Mouse (Mus musculus): ENCODE measurements around the gene Selenbp1.
"Not testable (repeated sequence)": the region's sequence is repeated elsewhere in the genome, so short reads cannot be mapped to it uniquely, and the experiment has no call there.

Selenbp1 gene

GRCm38 (mm10) chr3:94933604-94934003 lies 748 bp downstream of the Selenbp1 start:
- DNase-seq, result not testable (repeated sequence)

GRCm38 (mm10) chr3:94934564-94934963 lies 1.7 kb downstream of the Selenbp1 start:
- DNase-seq, result not testable (repeated sequence)

GRCm38 (mm10) chr3:94935332-94935731 lies 2.5 kb downstream of the Selenbp1 start:
- DNase-seq, result peak; percentile 80

GRCm38 (mm10) chr3:94936147-94936546 lies 3.3 kb downstream of the Selenbp1 start:
- DNase-seq, result not testable (repeated sequence)

GRCm38 (mm10) chr3:94937194-94937593 lies 4.3 kb downstream of the Selenbp1 start:
- DNase-seq, result not testable (repeated sequence)

- DNase-seq, result not testable (repeated sequence)
These were observed 7.2 kb downstream of the Selenbp1 start for GRCm38 (mm10) chr3:94940033-94940432.

GRCm38 (mm10) chr3:94942211-94942967 lies 9.5 kb downstream of the Selenbp1 start:
- not testable (repeated sequence) for DNase-seq

GRCm38 (mm10) chr3:94943706-94944105 lies 10.8 kb downstream of the Selenbp1 start:
- not testable (repeated sequence) for DNase-seq

GRCm38 (mm10) chr3:94948066-94948614 lies 15.3 kb downstream of the Selenbp1 start:
- no peak for DNase-seq

GRCm38 (mm10) chr3:94949645-94950044 lies 16.8 kb downstream of the Selenbp1 start:
- DNase-seq, result no peak

- peak; percentile 63 for DNase-seq
These were observed 19.9 kb downstream of the Selenbp1 start for GRCm38 (mm10) chr3:94952806-94953205.

- DNase-seq, result no peak
These were observed 20.5 kb downstream of the Selenbp1 start for GRCm38 (mm10) chr3:94953384-94953763.

- peak; percentile 91 for DNase-seq
These were observed 21.1 kb downstream of the Selenbp1 start, which contains the start of gene Rfx5 for GRCm38 (mm10) chr3:94953764-94954616. Gene Rfx5, plus strand, starts transcription at chr3:94954075.

GRCm38 (mm10) chr3:94958295-94958694 lies 25.4 kb downstream of the Selenbp1 start:
- no peak for DNase-seq

GRCm38 (mm10) chr3:94959871-94960270 lies 27.0 kb downstream of the Selenbp1 start:
- DNase-seq, result no peak

- no peak for DNase-seq
These were observed 27.5 kb downstream of the Selenbp1 start for GRCm38 (mm10) chr3:94960322-94960721.

GRCm38 (mm10) chr3:94964989-94965388 lies 32.1 kb downstream of the Selenbp1 start:
- no peak for DNase-seq

GRCm38 (mm10) chr3:94965878-94966277 lies 33.0 kb downstream of the Selenbp1 start:
- no peak for DNase-seq

GRCm38 (mm10) chr3:94972552-94972951 lies 39.7 kb downstream of the Selenbp1 start:
- DNase-seq, result no peak

GRCm38 (mm10) chr3:94973620-94974019 lies 40.8 kb downstream of the Selenbp1 start:
- DNase-seq, result no peak

- no peak for DNase-seq
These were observed 41.2 kb downstream of the Selenbp1 start for GRCm38 (mm10) chr3:94974026-94974527.

- DNase-seq, result peak; percentile 86
These were observed 41.9 kb downstream of the Selenbp1 start, which contains the start of gene Pi4kb for GRCm38 (mm10) chr3:94974528-94975422. Gene Pi4kb, plus strand, starts transcription at chr3:94974731.
